In the genomic region with DNA sequence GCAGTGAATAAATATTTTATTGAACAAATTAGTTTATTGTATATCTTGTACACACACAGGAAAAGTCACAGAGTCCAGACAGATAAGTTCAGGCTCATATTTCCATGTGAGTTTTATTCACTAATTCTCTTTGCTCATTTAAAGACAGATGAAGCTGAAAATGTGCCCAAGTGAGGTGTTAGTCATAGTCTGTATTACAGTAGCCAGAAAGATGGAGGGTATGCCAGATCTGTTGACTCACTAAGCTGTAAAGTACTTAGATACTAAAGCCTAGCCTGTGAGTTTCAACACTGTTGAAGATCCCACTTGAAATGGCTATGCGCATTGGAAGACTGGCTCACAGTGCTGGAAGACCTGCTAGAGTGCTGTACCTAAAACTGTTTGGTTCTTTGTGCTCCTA, we compare ENCODE assay signal across 8 mouse cellular contexts.
DNase-seq lines count a peak whose midpoint lies in the region; ATAC-seq lines count a peak whose summit lies in the region.

No protein-coding gene starts in this region.

- peak; percentile 33 for DNase-seq in Muller cell, postnatal 12 days (ENCODE audit: inconsistent ontology term)
- peak; percentile 57 for DNase-seq in brain, adult 2 months (ENCODE audit: low read depth, low spot score)
- peak; percentile 8 for DNase-seq in layer of hippocampus, adult 9-10 months (ENCODE audit: low spot score)
- DNase-seq in layer of hippocampus, adult 9-11 months, result peak; percentile 18
- peak; percentile 3 for DNase-seq in left cerebral cortex, adult 11 months (ENCODE audit: low spot score)
- DNase-seq in right cerebral cortex, adult 18-20 months, result peak; percentile 16
- peak; percentile 21 for DNase-seq in telencephalon, adult 2 months (ENCODE audit: low read depth, low spot score)

- ATAC-seq in frontal cortex, adult (ENCODE audit: low TSS enrichment), result peak; percentile 98

Comparison
In these comparisons a context has a peak if more than half of its experiments do, and no peak if none do; other contexts are left out.
1. Peak in every context shown above with its lines: DNase-seq and ATAC-seq.
2. DNase-seq: peak in every context shown above with its lines; median percentile 57 in brain, adult 2 months; 33 in Muller cell, postnatal 12 days; 21 in telencephalon, adult 2 months; 18 in layer of hippocampus, adult 9-11 months; 16 in right cerebral cortex, adult 18-20 months; 8 in layer of hippocampus, adult 9-10 months; 3 in left cerebral cortex, adult 11 months.